Mouse (Mus musculus): ENCODE data around the gene Sp7.
A peak's percentile ranks its signal among the peaks of the same experiment; 100 is the strongest.

Sp7 gene

GRCm38 (mm10) chr15:102346444-102346843 is 20.5 kb downstream of the Sp7 start:
- DNase-seq (ENCODE audit: low read depth, low spot score), result peak; percentile 69

- DNase-seq (ENCODE audit: low read depth, low spot score), result no peak
Observed at GRCm38 (mm10) chr15:102344490-102344889, 22.5 kb downstream of the Sp7 start.

GRCm38 (mm10) chr15:102341580-102341979 is 25.4 kb downstream of the Sp7 start:
- peak; percentile 67 for DNase-seq (ENCODE audit: low read depth, low spot score)

- DNase-seq (ENCODE audit: low read depth, low spot score), result no peak
Observed at GRCm38 (mm10) chr15:102339612-102340011, 27.4 kb downstream of the Sp7 start.

- DNase-seq (ENCODE audit: low read depth, low spot score), result no peak
Observed at GRCm38 (mm10) chr15:102336946-102337345, 30.0 kb downstream of the Sp7 start.

- peak; percentile 50 for DNase-seq (ENCODE audit: low read depth, low spot score)
Observed at GRCm38 (mm10) chr15:102335925-102336324, 31.1 kb downstream of the Sp7 start.

GRCm38 (mm10) chr15:102335254-102335653 is 31.7 kb downstream of the Sp7 start:
- DNase-seq (ENCODE audit: low read depth, low spot score), result peak; percentile 49

GRCm38 (mm10) chr15:102331610-102332015 is 35.4 kb downstream of the Sp7 start, which contains the start of gene Myg1:
Gene Myg1 (plus strand): TSS chr15:102331709.
- peak; percentile 88 for DNase-seq (ENCODE audit: low read depth, low spot score)

- DNase-seq (ENCODE audit: low read depth, low spot score), result no peak
Observed at GRCm38 (mm10) chr15:102326892-102327291, 40.1 kb downstream of the Sp7 start.

- peak; percentile 90 for DNase-seq (ENCODE audit: low read depth, low spot score)
Observed at GRCm38 (mm10) chr15:102326022-102326576, 40.9 kb downstream of the Sp7 start, which contains the start of gene Pfdn5. Gene Pfdn5 (plus strand): TSS chr15:102326116.

- DNase-seq (ENCODE audit: low read depth, low spot score), result no peak
Observed at GRCm38 (mm10) chr15:102324654-102325473, 42.1 kb downstream of the Sp7 start.

- peak; percentile 78 for DNase-seq (ENCODE audit: low read depth, low spot score)
Observed at GRCm38 (mm10) chr15:102316263-102316662, 50.7 kb downstream of the Sp7 start.

- no peak for DNase-seq (ENCODE audit: low read depth, low spot score)
Observed at GRCm38 (mm10) chr15:102315292-102315691, 51.7 kb downstream of the Sp7 start.

GRCm38 (mm10) chr15:102311489-102311888 is 55.5 kb downstream of the Sp7 start:
- DNase-seq (ENCODE audit: low read depth, low spot score), result no peak

- DNase-seq (ENCODE audit: low read depth, low spot score), result no peak
Observed at GRCm38 (mm10) chr15:102310074-102310845, 56.7 kb downstream of the Sp7 start.

- peak; percentile 59 for DNase-seq (ENCODE audit: low read depth, low spot score)
Observed at GRCm38 (mm10) chr15:102308717-102309116, 58.3 kb downstream of the Sp7 start.

Data from ES-CJ7 (cell line).